Mouse (Mus musculus): Measurements from ENCODE around the gene Etnk1.

GRCm38 (mm10) chr6:143221245-143221644, 54.2 kb downstream of the Etnk1 start:
- no peak for TF ChIP-seq CTCF (conservative IDR thresholded peaks at IDR 0.05; ENCODE audit: insufficient read depth, insufficient read length, low read depth, low read length)
- TF ChIP-seq POLR2A (IDR thresholded peaks at IDR 0.05; ENCODE audit: low read depth, low read length) = no peak
